Mouse (Mus musculus) bone marrow, adult 2 months (tissue): ENCODE measurements around the gene Stx1a.

Experiments
- CTCF ChIP-seq: fragments of 200-500 bp; IDR thresholded peaks from 2 replicates; pipeline ENCODE4 v1.5.1; 2011; ENCODE audit warnings: low read length, control low read depth; ENCODE audit not compliant: control insufficient read depth, insufficient read depth
- POLR2A ChIP-seq: fragments of 200-500 bp; IDR thresholded peaks from 2 replicates; pipeline ENCODE4 v1.6.1; 2011; ENCODE audit warnings: low read depth, mild to moderate bottlenecking, control low read depth, low read length, borderline replicate concordance; ENCODE audit not compliant: control insufficient read depth

DNA sequence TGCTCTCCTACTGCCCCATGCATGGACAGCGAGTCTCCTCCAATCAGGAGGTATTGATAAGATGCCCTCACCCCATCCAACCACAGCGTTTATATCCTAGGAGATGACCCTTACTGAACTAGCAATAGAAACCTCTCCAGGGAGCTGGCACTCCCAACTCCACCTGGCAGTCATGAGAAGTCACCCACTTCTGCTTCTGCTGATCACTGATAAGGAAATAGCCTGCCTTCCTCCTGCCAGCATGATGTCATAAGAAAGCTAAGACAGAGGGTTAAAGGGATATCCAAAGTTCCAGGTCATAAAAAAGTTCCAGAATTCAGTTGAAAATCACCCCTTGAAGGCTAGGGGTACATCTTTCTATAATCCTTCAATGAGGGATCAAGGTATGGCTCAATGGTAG, 47.1 kb upstream of the Stx1a start:
- TF ChIP-seq CTCF = no peak
- TF ChIP-seq POLR2A = no peak
